Mouse (Mus musculus) heart, postnatal 25 days (tissue): ENCODE data around the gene Traf7. TPM values are rescaled to one million over a fixed set of nuclear protein-coding genes. Genes with fewer than 3 reads are reported as not detected.
A peak's percentile ranks its signal among the peaks of the same experiment; 100 is the strongest.

Source experiments
- DNase-seq: peaks from one replicate; pipeline ENCODE4 v3.0.0; 2022; ENCODE audit warnings: low spot score
- intact Hi-C: fragments of 180-260 bp; cut with DNase I; formaldehyde crosslinking; loops from one replicate; pipeline ENCODE4 v1.15.1; 2025
- total RNA-seq, 2 experiments: library from RNA; stranded (reverse); gene quantifications; 2 replicates each; pipeline ENCODE4 v1.2.3; 2021

The Traf7 gene
- total RNA-seq, 2 experiments from 2014 or later, result 43.6 to 54.1 TPM

DNA sequence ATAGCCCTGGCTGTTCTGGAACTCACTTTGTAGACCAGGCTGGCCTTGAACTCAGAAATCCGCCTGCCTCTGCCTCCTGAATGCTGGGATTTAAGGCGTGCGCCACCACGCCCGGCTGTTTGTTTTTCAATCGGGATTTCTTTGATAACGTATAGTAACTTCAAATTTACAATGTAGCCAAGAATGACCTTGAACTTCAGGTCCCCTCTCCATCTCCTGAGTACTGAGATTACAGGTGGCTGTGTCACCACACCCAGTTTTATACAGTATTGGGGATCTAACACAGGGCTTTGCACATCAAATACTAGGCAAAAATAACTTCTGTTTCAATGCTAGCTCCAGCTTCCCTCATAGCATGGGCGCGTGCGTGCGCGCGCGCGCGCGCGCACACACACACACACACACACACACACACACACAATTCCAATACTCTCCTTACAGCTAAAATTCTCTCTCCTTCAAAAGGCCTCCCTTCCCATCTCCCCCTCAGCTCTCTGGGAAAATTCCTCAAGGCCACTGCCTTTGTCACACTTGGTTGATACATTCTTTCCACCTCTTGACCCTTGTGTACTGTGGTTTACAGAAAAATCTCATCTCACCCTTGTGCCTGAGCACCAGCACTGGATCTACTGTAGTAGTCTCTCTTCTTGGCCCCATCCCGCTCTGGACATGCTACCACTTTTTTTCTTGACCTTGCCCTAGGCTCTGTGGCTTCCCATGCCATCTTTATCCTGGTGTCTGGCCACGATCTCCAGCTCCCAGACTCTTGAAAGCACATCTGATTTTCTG lies 46.5 kb downstream of the Traf7 start:
- DNase-seq, result no peak
- intact Hi-C loops, result no loop called here

GRCm38 (mm10) chr17:24480201-24480826 lies 47.4 kb downstream of the Traf7 start:
- DNase-seq, result no peak
- intact Hi-C loops, result no loop called here

DNA sequence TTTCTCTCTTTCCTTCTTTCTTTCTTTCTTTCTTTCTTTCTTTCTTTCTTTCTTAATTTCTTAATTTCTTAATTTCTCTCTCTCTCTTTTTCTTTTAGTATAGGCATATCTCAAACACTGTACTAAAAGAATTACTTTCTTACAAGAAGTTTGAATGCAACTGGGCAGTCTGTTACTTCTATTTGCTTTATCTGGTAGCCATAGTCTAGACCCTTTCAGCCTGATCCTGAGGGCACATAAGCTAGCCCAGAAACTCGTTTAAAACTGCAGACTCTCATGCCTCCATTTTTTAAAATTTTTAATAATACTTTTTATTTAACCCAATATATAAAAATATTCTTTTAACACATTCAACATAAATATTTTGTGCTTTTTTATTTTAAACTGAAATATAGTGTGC lies 48.3 kb downstream of the Traf7 start:
- DNase-seq, result no peak
- intact Hi-C loops, result loop anchor here (5.0 kb wide), 2 partner anchors 33 to 193 kb away; no protein-coding TSS in a partner anchor

DNA sequence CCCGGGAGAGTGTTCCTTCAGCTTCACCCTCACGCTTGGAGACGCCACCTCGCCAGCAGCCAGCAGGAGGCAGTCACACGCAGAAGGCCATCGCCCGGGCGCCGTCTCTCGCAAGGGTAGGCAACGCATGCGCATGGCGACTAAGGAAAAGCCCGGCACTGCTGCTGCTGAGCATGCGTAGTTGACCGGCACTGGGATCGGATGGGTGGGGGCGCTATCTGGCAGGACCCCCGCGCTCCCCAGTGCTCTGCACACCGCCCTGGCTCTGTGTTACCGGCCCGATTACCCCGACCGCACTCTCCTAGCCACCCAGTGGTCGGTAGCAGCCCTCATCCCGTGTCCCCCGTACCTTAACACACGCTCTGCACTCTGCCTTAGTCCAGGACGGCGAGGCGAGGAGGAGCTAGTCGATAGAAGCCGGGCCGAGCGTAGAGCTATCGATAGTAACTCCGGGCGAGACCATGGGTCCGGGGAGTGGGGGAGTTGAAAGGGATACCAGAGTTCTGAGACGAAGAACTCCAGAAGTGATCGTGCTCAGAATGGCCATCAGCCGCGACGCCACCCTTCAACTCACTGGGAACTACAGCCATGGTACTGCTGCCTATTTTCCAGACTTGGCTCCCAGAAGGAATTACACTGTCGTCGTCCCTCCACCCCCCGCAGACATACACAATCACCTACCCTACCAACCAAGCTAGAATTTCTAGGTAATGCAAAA lies 48.9 kb downstream of the Traf7 start, which contains the start of gene Mlst8:
TSS of gene Mlst8 (minus strand) at position 416 of the 718 bp plus-strand sequence.
- peak; percentile 93 for DNase-seq
- intact Hi-C loops, result loop anchor here (5.0 kb wide), 2 partner anchors 33 to 193 kb away; no protein-coding TSS in a partner anchor

DNA sequence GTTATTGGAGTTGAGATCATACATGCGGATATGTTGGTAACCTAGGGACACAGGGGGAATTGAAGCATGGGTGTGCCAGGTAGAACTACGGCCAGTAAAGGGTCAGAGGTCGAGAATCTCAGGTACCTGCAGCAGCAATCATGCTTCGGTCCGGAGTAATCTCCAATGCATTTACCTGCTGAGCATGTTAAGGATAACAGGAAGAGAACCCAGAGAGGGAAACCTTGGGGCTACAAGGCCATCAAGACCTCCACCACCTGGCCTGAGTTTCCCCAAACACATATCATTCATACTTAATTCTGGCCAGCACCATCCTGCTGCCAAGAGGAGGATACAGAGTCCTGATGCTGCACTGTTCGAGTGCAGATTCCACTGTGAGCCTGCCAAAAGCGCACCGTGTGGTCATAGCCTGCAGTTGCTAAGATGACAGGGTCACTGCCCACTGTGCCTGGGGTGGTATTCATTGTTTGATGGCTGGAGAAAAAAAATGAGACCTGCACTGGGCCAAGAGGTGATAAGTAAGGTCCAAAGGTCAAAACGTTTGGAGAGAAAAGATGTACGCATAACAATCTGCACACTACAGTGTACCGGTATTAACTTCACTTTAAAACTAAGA lies 49.6 kb downstream of the Traf7 start:
- intact Hi-C loops, result loop anchor here (5.0 kb wide), 2 partner anchors 34 to 194 kb away; no protein-coding TSS in a partner anchor
- DNase-seq, result no peak

DNA sequence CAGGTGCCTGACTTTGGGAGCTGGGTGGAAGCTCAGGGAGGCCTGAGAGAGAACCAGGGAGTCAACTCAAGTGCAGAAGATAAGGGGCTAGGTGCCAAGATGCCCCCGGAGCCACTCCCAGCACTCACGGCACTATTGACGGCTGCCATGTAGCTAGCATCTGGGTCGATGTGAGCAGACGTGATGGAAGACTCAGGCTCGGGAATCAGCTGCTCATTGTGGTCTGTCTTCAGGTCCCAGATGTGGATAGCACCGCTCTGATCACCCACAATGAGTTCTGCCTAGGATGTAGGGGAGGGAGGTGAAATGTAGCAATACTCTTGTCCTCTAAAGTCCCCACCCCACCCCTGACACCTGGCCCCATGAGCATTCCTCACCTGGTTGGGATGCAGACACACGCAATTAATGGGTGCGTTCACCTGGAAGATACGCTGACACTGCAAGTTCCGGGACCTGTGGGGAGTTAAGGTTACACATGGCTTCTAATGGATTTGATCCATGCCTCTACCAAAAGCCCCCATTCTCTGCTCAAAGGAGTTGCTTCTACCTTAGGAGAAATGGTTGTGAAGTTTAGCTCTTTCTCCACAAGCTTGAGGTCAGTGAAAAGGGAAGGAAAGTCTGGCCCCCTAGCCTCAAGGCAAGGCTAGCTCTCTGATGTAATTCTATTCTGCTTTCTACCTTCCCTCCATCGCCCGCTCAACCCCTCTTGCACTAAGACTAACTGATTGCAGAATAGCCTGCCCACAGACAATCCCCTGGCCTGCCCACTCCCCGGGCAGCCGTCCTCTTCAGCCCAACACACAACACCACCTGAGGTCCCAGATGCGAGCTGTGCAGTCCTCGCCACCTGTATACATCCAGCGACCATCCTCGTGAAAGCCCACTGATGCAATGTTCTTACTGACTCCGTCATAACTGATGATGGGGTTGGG lies 50.4 kb downstream of the Traf7 start:
- no peak for DNase-seq
- intact Hi-C loops, result loop anchor here (5.0 kb wide), 2 partner anchors 35 to 195 kb away; no protein-coding TSS in a partner anchor

- intact Hi-C loops, result loop anchor here (5.0 kb wide), 2 partner anchors 36 to 196 kb away; no protein-coding TSS in a partner anchor
- no peak for DNase-seq
Observed at GRCm38 (mm10) chr17:24476022-24476776, 51.5 kb downstream of the Traf7 start.

- intact Hi-C loops, result loop anchor here (5.0 kb wide), 2 partner anchors 37 to 197 kb away; no protein-coding TSS in a partner anchor
- no peak for DNase-seq
Observed at GRCm38 (mm10) chr17:24475586-24475985, 52.2 kb downstream of the Traf7 start.

GRCm38 (mm10) chr17:24474557-24474956 lies 53.2 kb downstream of the Traf7 start:
- intact Hi-C loops, result no loop called here
- no peak for DNase-seq

- intact Hi-C loops, result no loop called here
- DNase-seq, result no peak
Observed at GRCm38 (mm10) chr17:24473612-24474275, 54.0 kb downstream of the Traf7 start, which contains the start of gene Bricd5. Bricd5 (plus strand) TSS chr17:24473884.

DNA sequence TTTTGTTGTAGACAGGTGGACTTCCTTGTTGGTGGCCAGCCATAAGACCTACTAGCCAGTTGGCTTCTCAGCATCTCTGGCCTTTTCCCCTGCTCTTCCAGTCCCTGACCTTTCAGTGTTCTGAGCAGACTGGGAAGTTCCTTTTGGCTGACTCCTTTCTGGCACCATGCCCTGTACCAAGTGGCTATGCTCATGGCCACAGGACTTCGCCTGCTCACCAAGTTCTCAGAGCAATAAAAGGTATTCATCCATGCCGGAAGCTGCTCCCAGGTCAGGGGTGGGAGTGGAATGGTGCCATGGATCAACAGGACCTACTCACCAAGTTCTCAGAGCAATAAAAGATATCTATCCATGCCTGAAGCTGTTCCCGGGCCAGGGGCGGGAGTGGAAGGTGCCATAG lies 55.2 kb downstream of the Traf7 start:
- intact Hi-C loops, result no loop called here
- DNase-seq, result no peak

- no peak for DNase-seq
- intact Hi-C loops, result no loop called here
Observed at GRCm38 (mm10) chr17:24470701-24471527, 56.8 kb downstream of the Traf7 start.

DNA sequence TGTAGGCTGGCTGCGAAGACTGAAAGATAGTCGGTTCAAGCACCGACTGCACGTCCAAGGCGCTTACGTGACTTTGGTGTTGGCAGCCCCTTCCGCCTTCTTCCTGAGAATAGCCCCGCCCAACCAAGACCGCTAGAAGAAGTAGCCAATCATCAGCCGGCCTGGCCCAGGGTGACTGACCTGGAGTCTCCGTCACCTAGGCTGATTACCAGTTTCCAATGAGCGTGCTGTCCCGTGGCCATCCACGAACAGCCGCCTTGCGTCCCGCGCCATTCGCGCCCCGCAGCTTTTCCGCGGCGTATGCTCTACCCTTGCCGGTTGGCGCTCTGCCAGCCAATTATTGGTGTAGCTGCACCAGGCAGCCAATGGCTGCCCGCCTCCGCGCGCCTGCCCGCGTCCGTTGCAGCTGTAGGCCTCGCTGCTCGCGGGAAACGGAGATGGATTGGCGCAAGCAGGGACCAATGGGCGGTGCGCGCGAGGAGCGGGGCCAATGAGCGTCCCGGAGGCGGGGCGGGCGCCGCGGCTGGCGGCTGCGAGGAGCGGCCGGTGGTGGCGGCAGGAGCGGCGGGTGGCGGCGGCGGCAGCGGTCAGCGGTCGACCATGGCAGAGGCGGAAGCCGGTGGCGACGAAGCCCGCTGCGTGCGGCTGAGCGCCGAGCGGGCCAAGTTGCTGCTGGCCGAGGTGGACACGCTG lies 57.7 kb downstream of the Traf7 start, which contains the start of the genes E4f1 and Pgp:
TSS of gene E4f1 (minus strand) at position 404 of the 693 bp plus-strand sequence.
TSS of gene Pgp (plus strand) at position 483 of the 693 bp plus-strand sequence.
- intact Hi-C loops, result no loop called here
- DNase-seq, result peak; percentile 98

GRCm38 (mm10) chr17:24469336-24469909 lies 58.3 kb downstream of the Traf7 start:
- no peak for DNase-seq
- intact Hi-C loops, result no loop called here

- no peak for DNase-seq
- intact Hi-C loops, result no loop called here
Observed at GRCm38 (mm10) chr17:24468636-24469246, 59.0 kb downstream of the Traf7 start.
